Mouse (Mus musculus) hindbrain, postnatal 0 days (tissue): Measurements from ENCODE around the gene Psd. TPM values are rescaled to one million over a fixed set of nuclear protein-coding genes. Genes with fewer than 3 reads are reported as not detected.

Experiments
- ATAC-seq: fragments of 200-750 bp; cut with Nextera tagmentation; 2 replicates; pipeline ENCODE4 v1.8.0; 2017; ENCODE audit warnings: mild to moderate bottlenecking, moderate TSS enrichment, moderate library complexity
- DNase-seq: peaks from one replicate; pipeline ENCODE4 v3.0.0-alpha.2; 2015; ENCODE audit warnings: low spot score
- H3K27ac ChIP-seq: fragments of 300-500 bp; sonication (generic); 2 replicates; pipeline ENCODE4 v1.5.1; 2014; ENCODE audit warnings: mild to moderate bottlenecking
- H3K27me3 ChIP-seq: fragments of 300-500 bp; sonication (generic); 2 replicates; pipeline ENCODE4 v1.6.1; 2014; ENCODE audit warnings: low read length, mixed read lengths; ENCODE audit not compliant: insufficient read depth
- H3K36me3 ChIP-seq: fragments of 300-500 bp; sonication (generic); 2 replicates; pipeline ENCODE4 v1.6.1; 2014; ENCODE audit warnings: low read length, mixed read lengths; ENCODE audit not compliant: insufficient read depth
- H3K4me1 ChIP-seq: fragments of 300-500 bp; sonication (generic); 2 replicates; pipeline ENCODE4 v1.6.1; 2014; ENCODE audit warnings: antibody characterized with exemption, low read length, mixed read lengths; ENCODE audit not compliant: insufficient read depth
- H3K4me2 ChIP-seq: fragments of 300-500 bp; sonication (generic); 2 replicates; pipeline ENCODE4 v1.6.1; 2014; ENCODE audit warnings: low read depth, mild to moderate bottlenecking, low read length, moderate library complexity, mixed read lengths
- H3K4me3 ChIP-seq: fragments of 300-500 bp; sonication (generic); 2 replicates; pipeline ENCODE4 v1.5.1; 2014; ENCODE audit warnings: low read length
- H3K9ac ChIP-seq: fragments of 300-500 bp; sonication (generic); replicated peaks from 2 replicates; pipeline ENCODE4 v1.6.1; 2014; ENCODE audit warnings: mild to moderate bottlenecking, low read length, moderate library complexity, mixed read lengths
- H3K9me3 ChIP-seq: fragments of 300-500 bp; sonication (generic); 2 replicates; pipeline ENCODE4 v1.6.1; 2016; ENCODE audit warnings: low read length, mixed read lengths
- CTCF ChIP-seq: IDR thresholded peaks from 2 replicates; pipeline ENCODE4 v1.5.1; 2016; ENCODE audit warnings: antibody characterized with exemption, control low read depth, low read depth
- WGBS: fragments of 180-500 bp; shearing (Covaris S2); extraction: QIAGEN DNeasy Blood & Tissue Kit; methylation state at CpG from one replicate; pipeline ENCODE4 v1.1.7; 2014; 5-methylcytosine and 5-hydroxymethylcytosine counted together
- polyA plus RNA-seq: library from polyadenylated mRNA; unstranded; fragments of >200 nt; fragmentation: Nextera tagmentation; extraction: Ambion mirVana; gene quantifications from 2 replicates; pipeline ENCODE4 v1.2.1, GENCODE M21; 2015
- total RNA-seq: library from RNA; depleted of rRNA; stranded (reverse); fragments of >200 nt; gene quantifications from 2 replicates; pipeline ENCODE4 v1.2.3, GENCODE M21; 2014

The Psd gene
- total and polyA plus RNA-seq, 2 experiments from 2014 or later: 123 to 380 TPM

DNA sequence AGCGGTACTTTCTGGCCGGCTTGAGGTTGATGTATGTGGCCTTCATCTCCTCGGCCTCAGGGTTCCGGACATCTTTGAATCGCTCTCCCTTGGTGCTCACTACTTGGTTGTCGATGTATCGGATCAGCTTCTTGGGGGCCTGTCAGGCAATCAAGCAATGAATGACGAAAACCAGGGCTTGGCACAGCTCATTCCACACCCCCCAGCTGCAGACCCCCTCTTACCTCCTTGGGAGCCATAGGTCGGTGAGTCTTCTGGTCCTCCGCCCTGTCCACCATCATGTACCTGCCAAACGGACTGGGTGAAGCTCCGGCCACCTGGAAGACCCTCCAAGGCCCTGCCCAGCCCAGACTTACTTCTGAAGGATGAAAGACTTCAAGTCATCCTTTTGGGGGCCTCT, 3.7 kb upstream of the Psd start:
- Histone ChIP-seq H3K9ac (no peak overlapping the region), H3K27ac (no peak overlapping the region), H3K36me3 (peaks cover 12% of the 10 kb centered on the region; the same call in 1 of the 2 replicates), H3K27me3 (no peaks in the 10 kb centered on the region), H3K9me3 (no peaks in the 10 kb centered on the region), H3K4me1 (peaks cover 11% of the 10 kb centered on the region), H3K4me3 (no peak overlapping the region), H3K4me2 (no peak overlapping the region)
- TF ChIP-seq CTCF: no peak
- no peak for DNase-seq
- WGBS: 95% methylated on average over 12 of the region's 12 CpGs
- ATAC-seq: no peak

DNA sequence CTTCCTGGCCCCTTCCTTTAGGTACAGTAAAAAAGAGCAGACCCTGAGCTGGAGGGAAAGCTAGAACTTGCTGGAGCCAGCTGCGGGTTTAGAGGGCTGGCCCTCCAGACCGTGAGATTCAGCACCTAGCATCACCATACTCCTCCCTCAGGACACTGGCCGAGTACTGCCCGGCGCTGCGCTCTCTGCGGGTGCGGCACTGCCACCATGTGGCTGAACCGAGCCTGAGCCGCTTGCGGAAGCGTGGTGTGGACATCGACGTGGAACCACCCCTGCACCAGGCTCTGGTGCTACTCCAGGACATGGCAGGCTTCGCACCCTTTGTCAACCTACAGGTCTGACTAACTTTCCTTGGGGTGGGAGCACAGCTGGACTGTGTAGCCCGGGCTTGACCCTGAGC, 3.0 kb upstream of the Psd start:
- Histone ChIP-seq H3K4me2 (peak overlapping the region; percentile 91), H3K4me1 (peaks cover 11% of the 10 kb centered on the region), H3K36me3 (peaks cover 12% of the 10 kb centered on the region; the same call in 1 of the 2 replicates), H3K9ac (no peak overlapping the region), H3K27ac (no peak overlapping the region), H3K27me3 (no peaks in the 10 kb centered on the region), H3K9me3 (no peaks in the 10 kb centered on the region), H3K4me3 (peak overlapping the region; percentile 59; the same call in 1 of the 2 replicates)
- peak; percentile 92 for TF ChIP-seq CTCF
- DNase-seq (peak; percentile 88), ATAC-seq (peak; percentile 30; the same call in 1 of the 2 replicates)
- WGBS: 8% methylated on average over 16 of the region's 16 CpGs

DNA sequence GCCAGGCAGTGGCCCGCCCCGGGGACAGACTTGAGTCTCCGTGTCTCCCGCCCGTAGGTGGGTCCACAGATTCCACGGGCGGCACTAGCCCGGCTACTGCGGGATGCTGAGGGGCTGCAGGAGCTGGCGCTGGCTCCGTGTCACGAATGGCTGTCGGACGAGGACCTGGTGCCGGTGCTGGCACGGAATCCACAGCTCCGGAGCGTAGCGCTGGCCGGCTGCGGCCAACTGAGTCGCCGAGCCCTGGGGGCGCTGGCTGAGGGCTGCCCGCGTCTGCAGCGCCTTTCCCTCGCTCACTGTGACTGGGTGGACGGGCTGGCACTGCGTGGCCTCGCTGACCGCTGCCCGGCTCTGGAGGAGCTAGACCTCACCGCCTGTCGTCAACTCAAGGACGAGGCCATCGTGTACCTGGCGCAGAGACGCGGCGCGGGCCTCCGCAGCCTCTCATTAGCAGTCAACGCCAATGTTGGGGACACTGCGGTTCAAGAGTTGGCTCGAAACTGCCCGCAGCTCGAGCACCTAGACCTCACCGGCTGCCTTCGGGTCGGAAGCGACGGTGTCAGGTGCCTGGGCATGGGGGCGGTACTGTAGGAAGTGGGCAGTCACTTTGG, 2.2 kb upstream of the Psd start:
- ATAC-seq: 0 out of 2 replicates have a peak, but pooled peaks have one; percentile 1
- Histone ChIP-seq H3K4me1 (peaks cover 11% of the 10 kb centered on the region), H3K4me3 (peak overlapping the region; percentile 59), H3K4me2 (peak overlapping the region; percentile 91), H3K27ac (peak overlapping the region; percentile 95), H3K36me3 (peaks cover 12% of the 10 kb centered on the region; the same call in 1 of the 2 replicates), H3K9ac (peak overlapping the region; percentile 59), H3K27me3 (no peaks in the 10 kb centered on the region), H3K9me3 (no peaks in the 10 kb centered on the region)
- TF ChIP-seq CTCF: no peak
- WGBS: 2% methylated on average over 54 of the region's 54 CpGs
- peak; percentile 40 for DNase-seq

DNA sequence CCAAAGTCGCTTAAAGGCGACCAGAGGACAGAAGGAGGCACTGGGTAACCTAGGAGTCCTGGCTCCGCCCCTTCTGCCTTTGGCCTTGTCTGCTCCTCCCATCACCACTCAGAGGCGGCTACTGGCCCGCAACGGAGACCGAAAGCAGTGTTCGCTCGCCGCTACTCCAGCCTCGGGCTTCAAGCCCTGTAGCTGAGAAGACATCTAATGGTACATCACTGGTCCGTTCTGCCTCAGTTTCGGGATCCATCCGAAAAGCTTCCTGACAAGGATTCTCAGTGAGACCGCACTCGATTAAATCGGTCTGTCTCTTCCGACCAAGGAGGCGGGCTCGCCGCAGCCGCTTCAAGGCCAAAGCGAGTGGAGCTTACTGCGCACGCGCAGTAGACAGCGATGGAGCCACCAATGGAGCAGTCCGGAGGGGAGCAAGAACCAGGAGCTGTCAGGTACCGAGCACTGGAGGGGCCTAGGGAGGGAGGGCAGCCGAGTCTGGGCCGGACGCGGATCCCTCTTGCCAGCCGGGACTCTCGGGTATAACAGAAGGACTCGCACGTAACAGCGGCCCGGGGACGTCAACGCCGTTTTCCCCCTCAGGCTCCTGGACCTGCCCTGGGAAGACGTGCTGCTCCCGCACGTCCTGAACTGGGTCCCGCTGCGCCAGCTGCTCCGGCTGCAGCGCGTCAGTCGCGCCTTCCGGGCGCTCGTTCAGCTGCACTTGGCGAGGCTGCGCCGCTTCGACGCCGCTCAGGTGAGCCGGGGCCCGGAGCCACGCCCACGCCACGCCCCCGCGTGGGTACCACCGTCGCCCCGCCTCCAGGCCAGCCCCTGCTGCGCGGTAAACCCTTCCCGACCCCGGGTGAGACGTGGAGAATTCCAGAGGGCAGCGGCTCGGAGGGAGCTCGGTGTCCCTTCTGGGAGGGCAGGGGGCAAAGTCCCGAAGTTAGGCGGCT, 1.4 kb upstream of the Psd start, which contains the start of gene Fbxl15:
Fbxl15 (plus strand) TSS at position 104 of the 950 bp plus-strand sequence.
- no peak for TF ChIP-seq CTCF
- ATAC-seq (peak; percentile 91), DNase-seq (peak; percentile 98)
- Histone ChIP-seq H3K9me3 (no peaks in the 10 kb centered on the region), H3K4me1 (peaks cover 11% of the 10 kb centered on the region), H3K36me3 (peaks cover 12% of the 10 kb centered on the region; the same call in 1 of the 2 replicates), H3K27ac (peak within 1 kb of the TSS; percentile 95), H3K4me2 (peak within 1 kb of the TSS; percentile 91), H3K9ac (peak within 1 kb of the TSS; percentile 59), H3K27me3 (no peaks in the 10 kb centered on the region), H3K4me3 (peak within 1 kb of the TSS; percentile 59)
- WGBS: 1% methylated on average over 81 of the region's 81 CpGs

DNA sequence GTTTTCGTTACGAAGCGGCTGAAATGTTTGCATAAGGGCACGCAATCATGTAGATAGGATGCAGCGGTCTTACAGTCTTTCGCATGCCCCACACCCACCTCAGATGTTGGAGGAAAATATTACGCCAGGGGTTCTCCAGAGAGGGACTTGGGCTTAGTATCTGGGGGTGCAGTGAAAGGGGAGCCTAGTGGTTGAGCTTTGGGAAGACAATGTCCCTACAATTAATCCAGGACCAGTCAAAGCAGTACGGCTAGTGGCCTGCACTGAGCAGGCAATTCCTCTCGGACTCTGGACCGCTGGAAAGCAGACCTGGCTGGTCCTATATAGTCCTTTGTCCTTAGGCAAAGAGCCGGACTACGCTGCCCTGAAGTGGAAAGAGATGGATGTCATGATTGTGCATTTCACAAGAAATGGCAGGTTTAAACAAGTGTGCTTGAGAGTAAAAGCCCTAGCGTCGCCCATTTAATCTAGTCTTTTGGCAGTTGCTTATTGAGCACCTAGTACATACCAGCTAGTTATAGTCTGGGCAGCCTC, 642 bp upstream of the Psd start:
- peak overlapping the region; percentile 59 for H3K4me3 ChIP-seq
- H3K9ac ChIP-seq: peak overlapping the region; percentile 59
- 24% methylated on average over 14 of the region's 14 CpGs for WGBS
- H3K9me3 ChIP-seq: no peaks in the 10 kb centered on the region
- no peak for ATAC-seq
- no peaks in the 10 kb centered on the region for H3K27me3 ChIP-seq
- DNase-seq: no peak
- H3K27ac ChIP-seq: peak overlapping the region; percentile 95
- peak overlapping the region; percentile 91 for H3K4me2 ChIP-seq
- H3K36me3 ChIP-seq: peaks cover 12% of the 10 kb centered on the region; the same call in 1 of the 2 replicates
- H3K4me1 ChIP-seq: peaks cover 11% of the 10 kb centered on the region
- TF ChIP-seq CTCF: no peak

DNA sequence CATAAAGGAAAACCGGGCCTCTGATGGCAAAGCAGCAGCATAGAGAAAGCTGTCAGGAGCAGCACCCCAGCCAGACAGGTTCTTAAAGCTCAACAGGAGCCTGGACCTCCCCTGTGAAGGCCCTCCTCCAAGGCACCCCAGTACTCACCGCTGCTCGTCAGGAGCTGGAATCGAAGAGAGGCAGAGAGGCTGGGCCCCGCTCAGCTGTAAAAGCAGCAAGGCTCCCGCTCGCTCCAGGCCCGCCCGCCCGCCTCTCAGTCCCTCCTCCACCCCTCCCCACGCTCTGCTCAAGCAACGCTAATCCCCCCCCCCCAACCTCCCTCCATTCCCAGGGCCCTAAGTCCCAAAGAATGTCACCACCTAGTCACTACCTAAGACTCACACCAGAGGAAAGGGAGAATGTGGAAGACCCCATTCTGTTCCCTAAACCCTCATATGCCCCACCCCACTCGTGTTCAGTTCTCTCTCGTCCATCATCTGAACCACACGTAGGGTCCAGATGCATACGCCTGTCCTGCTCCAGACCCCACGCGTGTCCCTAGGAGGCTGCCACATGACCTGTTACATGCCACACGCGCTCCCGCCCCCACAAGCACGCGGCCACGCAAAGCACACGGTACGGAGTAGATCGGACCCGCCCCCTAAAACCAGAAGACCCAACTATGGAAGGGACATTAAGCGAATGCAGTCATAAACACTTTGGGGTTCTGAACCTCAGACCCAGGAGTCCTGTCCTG, 769 bp downstream of the Psd start:
- H3K4me2 ChIP-seq: peak overlapping the region; percentile 91
- peaks cover 22% of the 10 kb centered on the region for H3K4me1 ChIP-seq
- DNase-seq: peak; percentile 66
- WGBS: 4% methylated on average over 28 of the region's 29 CpGs
- 0 out of 2 replicates have a peak, but pooled peaks have one; percentile 15 for ATAC-seq
- H3K27ac ChIP-seq: peak overlapping the region; percentile 95
- H3K27me3 ChIP-seq: no peaks in the 10 kb centered on the region
- H3K9me3 ChIP-seq: no peaks in the 10 kb centered on the region
- H3K4me3 ChIP-seq: peak overlapping the region; percentile 59
- TF ChIP-seq CTCF: no peak
- peaks cover 6% of the 10 kb centered on the region; the same call in 1 of the 2 replicates for H3K36me3 ChIP-seq
- H3K9ac ChIP-seq: peak overlapping the region; percentile 59
